Mouse (Mus musculus): ENCODE data around the gene Tmem47. TPM values are rescaled to one million over a fixed set of nuclear protein-coding genes. Genes with fewer than 3 reads are reported as not detected.

Tmem47 gene
- polyA plus RNA-seq (2014; fragmentation: Illumina TruSeq; extraction: RNeasy Lipid Tissue Mini Kit (QIAGEN cat#74804); ENCODE audit: low read depth, low replicate concordance), result 20.1 TPM

DNA sequence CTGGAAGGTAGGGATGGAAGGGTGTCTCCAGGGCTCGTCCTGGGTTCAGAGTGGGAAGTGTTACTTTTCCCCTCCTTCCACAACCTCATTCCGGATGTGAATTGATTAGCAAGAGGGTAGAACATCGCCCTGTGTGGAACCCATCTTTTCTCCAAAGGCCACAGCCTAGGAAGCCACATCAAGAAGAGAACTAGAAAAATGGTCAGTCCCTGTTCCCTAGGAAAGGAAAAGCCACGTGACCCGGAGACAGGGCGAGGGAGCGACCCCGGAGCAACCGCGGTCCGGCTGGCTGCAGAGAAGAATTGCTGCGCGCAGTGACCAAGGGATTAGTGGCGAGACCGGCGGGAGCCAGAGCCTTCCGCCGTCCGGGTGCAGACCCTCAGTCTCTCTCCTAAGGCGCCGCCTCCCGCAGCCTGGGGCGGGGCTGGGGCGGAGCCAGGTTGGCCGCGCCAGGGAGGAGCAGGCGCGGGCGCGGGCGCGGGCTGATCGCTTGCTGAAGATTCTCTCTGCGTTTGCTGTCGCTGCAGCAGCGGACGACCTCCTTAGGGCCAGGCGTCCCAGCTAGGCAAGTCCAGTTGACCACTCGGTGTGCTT lies at the start of gene Tmem47:
Gene Tmem47, plus strand, starts transcription at position 489 of the 594 bp plus-strand sequence.

Measured in kidney, adult 10 weeks (tissue).